Mouse (Mus musculus) kidney, postnatal 0 days (tissue): ENCODE measurements around the gene Pik3r2. TPM values are rescaled to one million over a fixed set of nuclear protein-coding genes. Genes with fewer than 3 reads are reported as not detected.

Experiments
- ATAC-seq: fragments of 200-750 bp; cut with Nextera tagmentation; replicated peaks from 2 replicates; pipeline ENCODE4 v1.8.0; 2017; ENCODE audit warnings: low read depth, moderate number of reproducible peaks, moderate TSS enrichment, moderate library complexity; ENCODE audit not compliant: low FRiP score
- DNase-seq: peaks from one replicate; pipeline ENCODE4 v3.0.0-alpha.2; 2016; ENCODE audit warnings: low spot score
- H3K27ac ChIP-seq: fragments of 300-500 bp; sonication (generic); 2 replicates; pipeline ENCODE4 v1.5.1; 2014; ENCODE audit warnings: mild to moderate bottlenecking
- H3K27me3 ChIP-seq: fragments of 300-500 bp; sonication (generic); 2 replicates; pipeline ENCODE4 v1.6.1; 2014; ENCODE audit warnings: low read length, mixed read lengths; ENCODE audit not compliant: insufficient read depth
- H3K36me3 ChIP-seq: fragments of 300-500 bp; sonication (generic); 2 replicates; pipeline ENCODE4 v1.6.1; 2014; ENCODE audit warnings: low read length, mixed read lengths; ENCODE audit not compliant: insufficient read depth
- H3K4me1 ChIP-seq: fragments of 300-500 bp; sonication (generic); replicated peaks from 2 replicates; pipeline ENCODE4 v1.6.1; 2014; ENCODE audit warnings: antibody characterized with exemption, low read length, mixed read lengths; ENCODE audit not compliant: insufficient read depth
- H3K4me2 ChIP-seq: fragments of 300-500 bp; sonication (generic); 2 replicates; pipeline ENCODE4 v1.6.1; 2014; ENCODE audit warnings: mild to moderate bottlenecking, low read length, moderate library complexity, mixed read lengths
- H3K4me3 ChIP-seq: fragments of 300-500 bp; sonication (generic); replicated peaks from 2 replicates; pipeline ENCODE4 v1.5.1; 2014; ENCODE audit warnings: low read depth, low read length
- H3K9ac ChIP-seq: fragments of 300-500 bp; sonication (generic); 2 replicates; pipeline ENCODE4 v1.6.1; 2014; ENCODE audit warnings: low read depth, low read length
- H3K9me3 ChIP-seq: fragments of 300-500 bp; sonication (generic); replicated peaks from 2 replicates; pipeline ENCODE4 v1.6.1; 2016; ENCODE audit warnings: low read length, inconsistent platforms, mixed read lengths
- CTCF ChIP-seq: IDR thresholded peaks from 2 replicates; pipeline ENCODE4 v1.5.1; 2016; ENCODE audit warnings: antibody characterized with exemption, low read depth, mild to moderate bottlenecking, moderate library complexity
- WGBS: fragments of 180-500 bp; shearing (Covaris S2); extraction: QIAGEN DNeasy Blood & Tissue Kit; methylation state at CpG from one replicate; pipeline ENCODE4 v1.1.7; 2014; 5-methylcytosine and 5-hydroxymethylcytosine counted together
- polyA plus RNA-seq: library from polyadenylated mRNA; unstranded; fragments of >200 nt; fragmentation: Nextera tagmentation; extraction: Ambion mirVana; gene quantifications from 2 replicates; pipeline ENCODE4 v1.2.1, GENCODE M21; 2015

Gene Pik3r2
- polyA plus RNA-seq, 1 experiment from 2014 or later, result 43.8 TPM

DNA sequence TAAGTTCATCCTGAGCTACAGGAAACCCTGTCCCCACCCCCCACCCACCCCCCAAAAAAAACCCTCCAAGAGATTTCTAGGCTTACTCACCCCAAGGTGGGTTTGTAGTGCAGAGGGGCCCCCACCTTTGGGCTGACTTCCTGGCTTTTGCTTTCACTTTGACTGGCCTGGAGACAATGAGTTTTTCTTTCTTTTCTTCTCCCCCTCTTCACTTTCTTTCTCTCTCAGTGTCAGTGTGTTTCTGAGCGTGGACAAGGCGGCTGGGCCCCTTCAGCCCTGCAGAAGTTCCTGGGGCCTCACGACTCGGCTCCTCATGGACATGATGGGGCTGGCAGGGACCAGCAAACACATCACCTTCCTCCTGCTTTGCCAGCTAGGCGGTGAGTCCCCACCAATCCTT, 31.7 kb upstream of the Pik3r2 start, which contains the start of gene Il12rb1:
Il12rb1 (plus strand) TSS at position 211 of the 400 bp plus-strand sequence.
- no peak for TF ChIP-seq CTCF
- Histone ChIP-seq H3K9me3 (no peaks in the 10 kb centered on the region), H3K4me2 (no peak within 1 kb of the TSS), H3K27ac (no peak within 1 kb of the TSS), H3K9ac (no peak within 1 kb of the TSS), H3K4me3 (no peak within 1 kb of the TSS), H3K36me3 (no peaks in the 10 kb centered on the region), H3K27me3 (peaks cover 6% of the 10 kb centered on the region; the same call in 1 of the 2 replicates), H3K4me1 (peaks cover 9% of the 10 kb centered on the region)
- 80% methylated on average over 5 of the region's 5 CpGs for WGBS
- no peak for DNase-seq
- no peak for ATAC-seq

GRCm38 (mm10) chr8:70807304-70807703, 30.8 kb upstream of the Pik3r2 start:
- Histone ChIP-seq H3K4me3 (no peak overlapping the region), H3K27me3 (peaks cover 6% of the 10 kb centered on the region; the same call in 1 of the 2 replicates), H3K4me1 (peaks cover 9% of the 10 kb centered on the region), H3K9me3 (no peaks in the 10 kb centered on the region), H3K4me2 (no peak overlapping the region), H3K9ac (no peak overlapping the region), H3K36me3 (no peaks in the 10 kb centered on the region), H3K27ac (no peak overlapping the region)
- DNase-seq (no peak), ATAC-seq (no peak)
- no peak for TF ChIP-seq CTCF
- 64% methylated on average over 1 of the region's 1 CpGs for WGBS

DNA sequence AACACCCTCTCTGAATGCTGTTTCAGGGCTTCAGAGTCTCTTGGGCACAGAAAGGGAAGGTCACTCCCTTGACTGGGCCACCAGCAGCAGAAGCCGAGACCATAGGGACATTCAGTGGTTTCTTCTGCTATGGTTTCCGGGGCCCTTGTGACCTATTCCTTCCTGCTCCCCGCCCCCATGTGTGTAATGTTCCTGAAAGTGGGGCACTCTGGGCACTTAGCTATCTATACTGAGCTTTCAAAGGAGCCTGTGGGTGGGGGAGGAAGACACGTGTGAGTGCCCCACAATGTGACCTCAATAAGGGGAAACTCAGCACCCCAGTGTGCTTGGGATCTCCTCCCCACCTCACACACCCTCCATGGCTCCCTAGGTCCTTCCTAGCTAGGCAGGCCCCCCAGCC, 30.0 kb upstream of the Pik3r2 start:
- Histone ChIP-seq H3K4me3 (no peak overlapping the region), H3K27me3 (peaks cover 6% of the 10 kb centered on the region; the same call in 1 of the 2 replicates), H3K27ac (no peak overlapping the region), H3K9me3 (no peaks in the 10 kb centered on the region), H3K36me3 (no peaks in the 10 kb centered on the region), H3K4me2 (no peak overlapping the region), H3K9ac (no peak overlapping the region), H3K4me1 (peaks cover 9% of the 10 kb centered on the region)
- WGBS, result 50% methylated on average over 4 of the region's 4 CpGs
- ATAC-seq (no peak), DNase-seq (no peak)
- no peak for TF ChIP-seq CTCF

DNA sequence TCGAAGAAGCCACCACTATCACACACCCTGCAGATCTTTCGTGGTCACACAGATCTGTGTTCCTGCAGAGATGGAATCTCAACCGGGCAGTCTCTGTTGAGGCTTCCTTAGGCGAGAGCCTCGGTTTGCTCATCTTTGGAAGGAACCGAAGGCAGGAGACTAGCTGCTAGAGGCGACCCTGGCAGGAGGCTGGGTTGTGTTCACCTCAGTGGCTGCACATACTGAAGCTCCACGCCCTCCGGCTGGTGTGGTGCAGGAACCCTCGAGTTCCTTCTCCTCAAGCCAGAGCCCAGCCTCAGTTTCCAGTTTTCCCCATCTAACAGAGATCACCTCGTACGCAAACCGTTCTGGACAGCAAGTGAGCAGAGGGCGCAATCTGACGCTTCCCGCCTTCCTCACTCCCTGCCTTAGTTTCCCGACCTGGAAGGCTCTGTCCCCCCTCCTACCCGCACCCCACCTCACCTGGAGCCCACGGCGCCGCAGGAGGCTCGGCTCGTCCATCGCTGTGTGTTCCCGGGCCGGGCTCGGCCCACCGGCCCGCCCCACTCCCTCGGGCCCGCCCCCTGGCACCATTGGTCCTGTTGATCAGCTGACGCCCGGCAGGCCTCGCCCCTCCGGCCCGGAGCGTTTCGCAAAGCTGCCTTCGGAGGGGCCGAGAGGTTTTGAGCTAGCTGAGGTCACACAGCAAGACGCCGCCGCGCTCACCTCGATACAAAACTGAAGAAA, 28.1 kb upstream of the Pik3r2 start, which contains the start of gene Mast3:
Mast3 (minus strand) TSS at position 574 of the 726 bp plus-strand sequence.
- Histone ChIP-seq H3K9ac (peak within 1 kb of the TSS; percentile 35; the same call in 1 of the 2 replicates), H3K4me1 (peaks cover 9% of the 10 kb centered on the region)

GRCm38 (mm10) chr8:70803761-70804480, 27.4 kb upstream of the Pik3r2 start:
- no peak overlapping the region for H3K27ac ChIP-seq

More for the DNA sequence above, 28.1 kb upstream of the Pik3r2 start, which contains the start of gene Mast3:
- H3K27ac ChIP-seq, result no peak within 1 kb of the TSS
- ATAC-seq (peak; percentile 91), DNase-seq (peak; percentile 90)
- H3K4me3 ChIP-seq, result peak within 1 kb of the TSS; percentile 43
- no peaks in the 10 kb centered on the region for H3K36me3 ChIP-seq
- no peak for TF ChIP-seq CTCF
- no peaks in the 10 kb centered on the region for H3K9me3 ChIP-seq
- WGBS, result under 1% methylated on average over 45 of the region's 45 CpGs
- peak within 1 kb of the TSS; percentile 88 for H3K4me2 ChIP-seq
- peaks cover 6% of the 10 kb centered on the region; the same call in 1 of the 2 replicates for H3K27me3 ChIP-seq

GRCm38 (mm10) chr8:70802786-70803510, 26.4 kb upstream of the Pik3r2 start:
- Histone ChIP-seq H3K4me2 (no peak overlapping the region), H3K9me3 (no peaks in the 10 kb centered on the region), H3K36me3 (no peaks in the 10 kb centered on the region), H3K27ac (no peak overlapping the region), H3K27me3 (peaks cover 13% of the 10 kb centered on the region), H3K4me1 (peaks cover 16% of the 10 kb centered on the region), H3K4me3 (no peak overlapping the region), H3K9ac (no peak overlapping the region)
- WGBS, result 60% methylated on average over 11 of the region's 11 CpGs
- no peak for TF ChIP-seq CTCF
- ATAC-seq (no peak), DNase-seq (no peak)

More at GRCm38 (mm10) chr8:70803761-70804480, 27.4 kb upstream of the Pik3r2 start:
- ATAC-seq, result no peak
- WGBS, result 1% methylated on average over 47 of the region's 47 CpGs
- H3K4me2 ChIP-seq, result peak overlapping the region; percentile 88
- peaks cover 9% of the 10 kb centered on the region for H3K4me1 ChIP-seq
- peak overlapping the region; percentile 35; the same call in 1 of the 2 replicates for H3K9ac ChIP-seq
- H3K4me3 ChIP-seq, result peak overlapping the region; percentile 43
- no peaks in the 10 kb centered on the region for H3K36me3 ChIP-seq
- H3K9me3 ChIP-seq, result no peaks in the 10 kb centered on the region
- H3K27me3 ChIP-seq, result peaks cover 6% of the 10 kb centered on the region; the same call in 1 of the 2 replicates
- TF ChIP-seq CTCF, result no peak
- no peak for DNase-seq
